In genomic region chr3:14828896-14829295, GRCm38 (mm10) we compare ENCODE assay signal across 28 mouse cellular contexts. TPM values are rescaled to one million over a fixed set of nuclear protein-coding genes. Genes with fewer than 3 reads are reported as not detected.
A peak's percentile ranks its signal among the peaks of the same experiment; 100 is the strongest.
DNase-seq lines count a peak whose midpoint lies in the region; ATAC-seq and TF ChIP-seq lines count a peak whose summit lies in the region.
"Had no signal": no experiment of that assay in that cellular context is flagged by ENCODE, and none has a peak within 500 bp of the region (broad histone marks: within the 10 kb centered on the region; RNA-seq: fewer than 3 reads in every experiment).

No protein-coding gene starts in this region.

- TF ChIP-seq POLR2A in liver, adult 2 months (IDR thresholded peaks at IDR 0.05; ENCODE audit: extremely low read depth, insufficient read depth, low read length), result no peak

- H3K9me3 ChIP-seq in heart, embryonic 12.5 days (replicated peaks), result no peaks in the 10 kb centered on the region
- H3K9me3 ChIP-seq in liver, embryonic 12.5 days (replicated peaks), result no peaks in the 10 kb centered on the region
- no peaks in the 10 kb centered on the region for H3K9me3 ChIP-seq in liver, embryonic 15.5 days (replicated peaks)
- H3K9me3 ChIP-seq: embryonic facial prominence, embryonic 10.5 days; embryonic facial prominence, embryonic 13.5 days; forebrain, embryonic 12.5 days; forebrain, embryonic 15.5 days; heart, embryonic 10.5 days; hindbrain, embryonic 12.5 days had no signal

- no peak overlapping the region for H3K27ac ChIP-seq in heart, embryonic 12.5 days (ENCODE audit: poor library complexity, severe bottlenecking)
- H3K27ac ChIP-seq in liver, adult 2 months (replicated peaks; ENCODE audit: insufficient read depth, low read depth, low read length), result peak overlapping the region; percentile 73
- H3K27ac ChIP-seq in liver, embryonic 12.5 days, result no peak overlapping the region
- no peak overlapping the region for H3K27ac ChIP-seq in liver, embryonic 15.5 days (replicated peaks)
- H3K27ac ChIP-seq: embryonic facial prominence, embryonic 10.5 days; embryonic facial prominence, embryonic 13.5 days; forebrain, embryonic 12.5 days; forebrain, embryonic 15.5 days; heart, adult 2 months; heart, embryonic 10.5 days; hindbrain, embryonic 12.5 days had no signal

- peak; percentile 11 for DNase-seq in heart, adult 11 months
- DNase-seq in kidney, adult 8-10 months, result peak; percentile 50 to 63
- DNase-seq in kidney, postnatal 4 days, result no peak
- peak; percentile 97 for DNase-seq in liver, adult 2 months (ENCODE audit: extremely low read depth, low read depth, low spot score)
- DNase-seq in spleen, postnatal 4 days (ENCODE audit: low spot score in 2 of 2), result no peak
- DNase-seq: adrenal gland, adult 8-10 months; adrenal gland, postnatal 25 days; cerebellum, adult 11-12 months; cerebellum, adult 8-10 months; cerebellum, postnatal 10 days; cerebellum, postnatal 36 days; embryo, embryonic 11 days; gastrocnemius, postnatal 25 days; heart, adult 2 months had no signal

- H3K79me2 ChIP-seq in liver, adult 2 months (ENCODE audit: control insufficient read depth, insufficient read depth, low read length), result no peaks in the 10 kb centered on the region

- TF ChIP-seq CTCF in liver, adult 2 months (IDR thresholded peaks at IDR 0.05; ENCODE audit: low read depth, low read length), result no peak

- H3K27me3 ChIP-seq in heart, embryonic 12.5 days (replicated peaks), result no peaks in the 10 kb centered on the region
- no peaks in the 10 kb centered on the region for H3K27me3 ChIP-seq in liver, adult 2 months (ENCODE audit: control insufficient read depth, insufficient read depth, low read length)
- H3K27me3 ChIP-seq in liver, embryonic 12.5 days (replicated peaks), result no peaks in the 10 kb centered on the region
- H3K27me3 ChIP-seq in liver, embryonic 15.5 days, result no peaks in the 10 kb centered on the region
- H3K27me3 ChIP-seq: embryonic facial prominence, embryonic 13.5 days; forebrain, embryonic 12.5 days; forebrain, embryonic 15.5 days; hindbrain, embryonic 12.5 days had no signal

- H3K4me3 ChIP-seq in heart, embryonic 12.5 days, result no peak overlapping the region
- no peak overlapping the region for H3K4me3 ChIP-seq in liver, adult 2 months (ENCODE audit: insufficient read depth, low read depth, low read length)
- H3K4me3 ChIP-seq in liver, embryonic 12.5 days, result no peak overlapping the region
- no peak overlapping the region for H3K4me3 ChIP-seq in liver, embryonic 15.5 days (replicated peaks)
- H3K4me3 ChIP-seq: embryonic facial prominence, embryonic 10.5 days; embryonic facial prominence, embryonic 13.5 days; erythroblast, embryonic 14.5 days; forebrain, embryonic 12.5 days; forebrain, embryonic 15.5 days; heart, adult 2 months; heart, embryonic 10.5 days; hindbrain, embryonic 12.5 days had no signal

- ATAC-seq in heart, embryonic 12.5 days (ENCODE audit: insufficient number of reproducible peaks, low FRiP score), result no peak
- no peak for ATAC-seq in liver, embryonic 12.5 days
- peak; percentile 54 for ATAC-seq in liver, embryonic 15.5 days (ENCODE audit: insufficient read depth)
- ATAC-seq: activated CD4-positive, CD25-positive, alpha-beta regulatory T cell, adult 4 months; forebrain, embryonic 15.5 days had no signal

- H3K4me1 ChIP-seq in heart, embryonic 12.5 days (replicated peaks), result no peaks in the 10 kb centered on the region
- peaks cover 19% of the 10 kb centered on the region for H3K4me1 ChIP-seq in liver, adult 2 months (ENCODE audit: control insufficient read depth, insufficient read depth, low read length)
- H3K4me1 ChIP-seq in liver, embryonic 12.5 days, result no peaks in the 10 kb centered on the region
- no peaks in the 10 kb centered on the region for H3K4me1 ChIP-seq in liver, embryonic 15.5 days (replicated peaks)
- H3K4me1 ChIP-seq: embryonic facial prominence, embryonic 10.5 days; embryonic facial prominence, embryonic 13.5 days; forebrain, embryonic 12.5 days; forebrain, embryonic 15.5 days; heart, embryonic 10.5 days; hindbrain, embryonic 12.5 days had no signal

- H3K9ac ChIP-seq in heart, embryonic 12.5 days, result no peak overlapping the region
- no peak overlapping the region for H3K9ac ChIP-seq in liver, adult 2 months (ENCODE audit: low read depth, low read length)
- no peak overlapping the region for H3K9ac ChIP-seq in liver, embryonic 12.5 days
- H3K9ac ChIP-seq in liver, embryonic 15.5 days, result no peak overlapping the region
- H3K9ac ChIP-seq: embryonic facial prominence, embryonic 13.5 days; forebrain, embryonic 12.5 days; forebrain, embryonic 15.5 days; hindbrain, embryonic 12.5 days had no signal

- no peak overlapping the region for H3K4me2 ChIP-seq in heart, embryonic 12.5 days
- H3K4me2 ChIP-seq in liver, embryonic 12.5 days, result no peak overlapping the region
- H3K4me2 ChIP-seq in liver, embryonic 15.5 days, result no peak overlapping the region
- H3K4me2 ChIP-seq: embryonic facial prominence, embryonic 13.5 days; forebrain, embryonic 12.5 days; forebrain, embryonic 15.5 days; hindbrain, embryonic 12.5 days had no signal

- no peaks in the 10 kb centered on the region for H3K36me3 ChIP-seq in heart, embryonic 12.5 days
- H3K36me3 ChIP-seq in liver, adult 2 months (ENCODE audit: control insufficient read depth, insufficient read depth, low read length), result no peaks in the 10 kb centered on the region
- H3K36me3 ChIP-seq in liver, embryonic 12.5 days, result no peaks in the 10 kb centered on the region
- H3K36me3 ChIP-seq in liver, embryonic 15.5 days (replicated peaks), result no peaks in the 10 kb centered on the region
- H3K36me3 ChIP-seq: embryonic facial prominence, embryonic 10.5 days; embryonic facial prominence, embryonic 13.5 days; forebrain, embryonic 12.5 days; forebrain, embryonic 15.5 days; heart, embryonic 10.5 days; hindbrain, embryonic 12.5 days had no signal

RNA-seq across cellular contexts. Expression of gene Car1, which starts 20.7 kb away (rescaled TPM):
- polyA plus RNA-seq in heart, embryonic 12.5 days (2016; fragmentation: Nextera tagmentation; extraction: Ambion mirVana), result 0.41 and 0.47 TPM in 2 replicates
- total RNA-seq in liver, adult 2 months (2014; rRNA removed), result 8.3 and 11.2 TPM in 2 replicates
- polyA plus RNA-seq in liver, adult 2 months (2012; rRNA removed), result 8.1 and 9.3 TPM in 2 replicates
- polyA plus RNA-seq in liver, embryonic 12.5 days (2016; fragmentation: Nextera tagmentation; extraction: Ambion mirVana), result 39.0 and 41.1 TPM in 2 replicates
- polyA plus RNA-seq in liver, embryonic 15.5 days (2015; fragmentation: Nextera tagmentation; extraction: Ambion mirVana), result 29.6 and 31.7 TPM in 2 replicates
- total RNA-seq: adrenal gland, postnatal 25 days; ES-E14; heart, adult 2 months; heart, postnatal 25 days had no signal
- polyA plus RNA-seq: brain, embryonic 14.5 days; forebrain, embryonic 12.5 days; forebrain, embryonic 15.5 days had no signal

RNA-seq across cellular contexts. Expression of gene Car3, which starts 34.4 kb away (rescaled TPM):
- 25.2 and 27.4 TPM in 2 replicates for polyA plus RNA-seq in heart, embryonic 12.5 days (2016; fragmentation: Nextera tagmentation; extraction: Ambion mirVana)
- 1,504 and 1,617 TPM in 2 replicates for total RNA-seq in liver, adult 2 months (2014; rRNA removed)
- 1,802 and 2,250 TPM in 2 replicates for polyA plus RNA-seq in liver, adult 2 months (2012; rRNA removed)
- 8.2 and 8.5 TPM in 2 replicates for polyA plus RNA-seq in liver, embryonic 12.5 days (2016; fragmentation: Nextera tagmentation; extraction: Ambion mirVana)
- polyA plus RNA-seq in liver, embryonic 15.5 days (2015; fragmentation: Nextera tagmentation; extraction: Ambion mirVana), result 140 and 151 TPM in 2 replicates

RNA-seq across cellular contexts. Expression of gene Car2, which starts 57.2 kb away (rescaled TPM):
- 180 and 196 TPM in 2 replicates for polyA plus RNA-seq in heart, embryonic 12.5 days (2016; fragmentation: Nextera tagmentation; extraction: Ambion mirVana)
- total RNA-seq in liver, adult 2 months (2014; rRNA removed), result 10.7 and 13.5 TPM in 2 replicates
- polyA plus RNA-seq in liver, adult 2 months (2012; rRNA removed), result 32.8 and 37.5 TPM in 2 replicates
- 2,168 and 2,210 TPM in 2 replicates for polyA plus RNA-seq in liver, embryonic 12.5 days (2016; fragmentation: Nextera tagmentation; extraction: Ambion mirVana)
- 2,386 and 2,474 TPM in 2 replicates for polyA plus RNA-seq in liver, embryonic 15.5 days (2015; fragmentation: Nextera tagmentation; extraction: Ambion mirVana)

Comparison
In these comparisons a context has a peak if more than half of its experiments do, and no peak if none do; other contexts are left out.
1. DNase-seq: peak in heart, adult 11 months (single experiment), kidney, adult 8-10 months (2 of 2) and liver, adult 2 months (single experiment); none in kidney, postnatal 4 days (0 of 2) and spleen, postnatal 4 days (0 of 2).
2. RNA of gene Car3, which starts 34.4 kb away (polyA plus RNA-seq): 1,802 to 2,250 TPM in liver, adult 2 months; 140 to 151 TPM in liver, embryonic 15.5 days, 25.2 to 27.4 TPM in heart, embryonic 12.5 days and 8.2 to 8.5 TPM in liver, embryonic 12.5 days; every median in the first group is over 10 times any median in the second.
3. RNA of gene Car2, which starts 57.2 kb away (polyA plus RNA-seq): 2,386 to 2,474 TPM in liver, embryonic 15.5 days and 2,168 to 2,210 TPM in liver, embryonic 12.5 days; 180 to 196 TPM in heart, embryonic 12.5 days and 32.8 to 37.5 TPM in liver, adult 2 months; every median in the first group is over 10 times any median in the second.